17 mouse cellular contexts compared by ENCODE assay signal in genomic region chr17:24860076-24860475, GRCm38 (mm10). TPM values are rescaled to one million over a fixed set of nuclear protein-coding genes. Genes with fewer than 3 reads are reported as not detected.
DNase-seq lines count a peak whose midpoint lies in the region; ATAC-seq and TF ChIP-seq lines count a peak whose summit lies in the region.
"Had no signal": no experiment of that assay in that cellular context is flagged by ENCODE, and none has a peak within 500 bp of the region (broad histone marks: within the 10 kb centered on the region; RNA-seq: fewer than 3 reads in every experiment).

No protein-coding gene starts in this region.

- ATAC-seq in intestine, embryonic 16.5 days: peak; percentile 27; the same call in 1 of the 2 replicates
- ATAC-seq in intestine, postnatal 0 days: no peak
- ATAC-seq in common myeloid progenitor, adult 5-6 weeks (replicated peaks; ENCODE audit: low read depth, poor library complexity, severe bottlenecking): 0 out of 2 replicates have a peak, but pooled peaks have one; percentile 6
- peak; percentile 75 for ATAC-seq in liver, embryonic 16.5 days (ENCODE audit: low read depth)
- ATAC-seq in neural tube, embryonic 15.5 days (ENCODE audit: low FRiP score): no peak
- ATAC-seq: midbrain, embryonic 13.5 days had no signal

- no peak overlapping the region for H3K4me3 ChIP-seq in intestine, embryonic 16.5 days (ENCODE audit: low read length)
- H3K4me3 ChIP-seq in intestine, postnatal 0 days (ENCODE audit: low read depth, low read length): no peak overlapping the region
- H3K4me3 ChIP-seq in liver, embryonic 16.5 days (ENCODE audit: low read depth, low read length): no peak overlapping the region
- H3K4me3 ChIP-seq in neural tube, embryonic 15.5 days (replicated peaks): no peak overlapping the region
- H3K4me3 ChIP-seq: heart, embryonic 13.5 days; hindbrain, embryonic 10.5 days; kidney, embryonic 15.5 days; limb, embryonic 13.5 days; midbrain, embryonic 13.5 days had no signal

- no peak overlapping the region for H3K27ac ChIP-seq in intestine, embryonic 16.5 days (ENCODE audit: low read length)
- no peak overlapping the region for H3K27ac ChIP-seq in intestine, postnatal 0 days (ENCODE audit: low read depth, low read length)
- peak overlapping the region; percentile 90 for H3K27ac ChIP-seq in liver, embryonic 16.5 days (ENCODE audit: low read length)
- no peak overlapping the region for H3K27ac ChIP-seq in neural tube, embryonic 15.5 days (replicated peaks)
- H3K27ac ChIP-seq: heart, embryonic 13.5 days; hindbrain, embryonic 10.5 days; kidney, embryonic 15.5 days; limb, embryonic 13.5 days; midbrain, embryonic 13.5 days had no signal

- H3K4me2 ChIP-seq in intestine, embryonic 16.5 days (ENCODE audit: low read depth, low read length): no peak overlapping the region
- H3K4me2 ChIP-seq in intestine, postnatal 0 days (replicated peaks; ENCODE audit: low read depth): no peak overlapping the region
- H3K4me2 ChIP-seq in liver, embryonic 16.5 days (ENCODE audit: low read depth, low read length): peak overlapping the region; percentile 31
- no peak overlapping the region for H3K4me2 ChIP-seq in neural tube, embryonic 15.5 days
- H3K4me2 ChIP-seq: heart, embryonic 13.5 days; kidney, embryonic 15.5 days; limb, embryonic 13.5 days; midbrain, embryonic 13.5 days had no signal

- TF ChIP-seq CTCF in intestine, postnatal 0 days (IDR thresholded peaks at IDR 0.05; ENCODE audit: low read depth): no peak

- WGBS in intestine, embryonic 16.5 days: 95% methylated on average over 8 of the region's 8 CpGs
- 90% methylated on average over 8 of the region's 8 CpGs for WGBS in intestine, postnatal 0 days
- WGBS in liver, embryonic 16.5 days (ENCODE audit: insufficient replicate concordance): 77% methylated on average over 8 of the region's 8 CpGs
- 92% methylated on average over 8 of the region's 8 CpGs for WGBS in neural tube, embryonic 15.5 days

- no peaks in the 10 kb centered on the region for H3K4me1 ChIP-seq in intestine, embryonic 16.5 days (ENCODE audit: control insufficient read depth, insufficient read depth, low read length)
- H3K4me1 ChIP-seq in intestine, postnatal 0 days (replicated peaks; ENCODE audit: control insufficient read depth, insufficient read depth, low read length): no peaks in the 10 kb centered on the region
- peaks cover 44% of the 10 kb centered on the region for H3K4me1 ChIP-seq in liver, embryonic 16.5 days (ENCODE audit: control insufficient read depth, low read depth, low read length)
- H3K4me1 ChIP-seq in neural tube, embryonic 15.5 days: no peaks in the 10 kb centered on the region
- H3K4me1 ChIP-seq: heart, embryonic 13.5 days; hindbrain, embryonic 10.5 days; kidney, embryonic 15.5 days; limb, embryonic 13.5 days; midbrain, embryonic 13.5 days had no signal

- H3K27me3 ChIP-seq in intestine, embryonic 16.5 days (replicated peaks; ENCODE audit: control insufficient read depth, insufficient read depth, low read length): no peaks in the 10 kb centered on the region
- H3K27me3 ChIP-seq in intestine, postnatal 0 days (replicated peaks; ENCODE audit: control insufficient read depth, insufficient read depth, low read length): no peaks in the 10 kb centered on the region
- H3K27me3 ChIP-seq in liver, embryonic 16.5 days (ENCODE audit: control insufficient read depth, insufficient read depth, low read depth, low read length): no peaks in the 10 kb centered on the region
- no peaks in the 10 kb centered on the region for H3K27me3 ChIP-seq in neural tube, embryonic 15.5 days (replicated peaks)
- H3K27me3 ChIP-seq: heart, embryonic 13.5 days; kidney, embryonic 15.5 days; limb, embryonic 13.5 days; midbrain, embryonic 13.5 days had no signal

- DNase-seq in spleen, postnatal 36 days (ENCODE audit: low spot score in 2 of 2): peak; percentile 51 to 64
- no peak for DNase-seq in embryo, embryonic 10.5 days (ENCODE audit: low spot score)
- no peak for DNase-seq in cerebellum, adult 11-12 months
- DNase-seq: cerebellum, adult 8-10 months; gastrocnemius, postnatal 36 days; thymus, postnatal 4 days had no signal

- no peaks in the 10 kb centered on the region for H3K9me3 ChIP-seq in intestine, embryonic 16.5 days (ENCODE audit: control insufficient read depth, low read length)
- H3K9me3 ChIP-seq in intestine, postnatal 0 days (ENCODE audit: control insufficient read depth): no peaks in the 10 kb centered on the region
- no peaks in the 10 kb centered on the region for H3K9me3 ChIP-seq in liver, embryonic 16.5 days (replicated peaks; ENCODE audit: control insufficient read depth, low read length)
- H3K9me3 ChIP-seq in neural tube, embryonic 15.5 days (replicated peaks): no peaks in the 10 kb centered on the region
- H3K9me3 ChIP-seq: heart, embryonic 13.5 days; hindbrain, embryonic 10.5 days; kidney, embryonic 15.5 days; limb, embryonic 13.5 days; midbrain, embryonic 13.5 days had no signal

- no peak overlapping the region for H3K9ac ChIP-seq in intestine, embryonic 16.5 days (ENCODE audit: low read depth, low read length)
- no peak overlapping the region for H3K9ac ChIP-seq in intestine, postnatal 0 days (ENCODE audit: low read depth, low read length)
- peak overlapping the region; percentile 26 for H3K9ac ChIP-seq in liver, embryonic 16.5 days (ENCODE audit: low read depth, low read length)
- H3K9ac ChIP-seq in neural tube, embryonic 15.5 days (replicated peaks): no peak overlapping the region
- H3K9ac ChIP-seq: heart, embryonic 13.5 days; kidney, embryonic 15.5 days; limb, embryonic 13.5 days; midbrain, embryonic 13.5 days had no signal

- H3K36me3 ChIP-seq in intestine, embryonic 16.5 days (ENCODE audit: control insufficient read depth, insufficient read depth, low read length): 0 out of 2 replicates have a peak, but pooled peaks cover 8% of the 10 kb centered on the region
- peaks cover 91% of the 10 kb centered on the region for H3K36me3 ChIP-seq in intestine, postnatal 0 days (ENCODE audit: control insufficient read depth, insufficient read depth)
- H3K36me3 ChIP-seq in liver, embryonic 16.5 days (ENCODE audit: control insufficient read depth, insufficient read depth): peaks cover 28% of the 10 kb centered on the region
- H3K36me3 ChIP-seq in neural tube, embryonic 15.5 days: peaks cover 83% of the 10 kb centered on the region

RNA-seq across cellular contexts. Expression of gene Igfals, which starts 5.7 kb away (rescaled TPM):
- polyA plus RNA-seq in intestine, embryonic 16.5 days (2015; fragmentation: Nextera tagmentation; extraction: Ambion mirVana): 6.2 and 7.4 TPM in 2 replicates
- polyA plus RNA-seq in intestine, postnatal 0 days (2015; fragmentation: Nextera tagmentation; extraction: Ambion mirVana): 17.2 and 18.3 TPM in 2 replicates
- total RNA-seq in common myeloid progenitor, adult 5-6 weeks (2017): not detected in 2 replicates
- 11.0 and 11.7 TPM in 2 replicates for polyA plus RNA-seq in liver, embryonic 16.5 days (2015; fragmentation: Nextera tagmentation; extraction: Ambion mirVana)
- 0.06 and 0.78 TPM in 2 replicates for polyA plus RNA-seq in neural tube, embryonic 15.5 days (2015; fragmentation: Nextera tagmentation; extraction: Ambion mirVana)
- total RNA-seq: layer of hippocampus, adult 18-20 months had no signal
- polyA plus RNA-seq: midbrain, embryonic 13.5 days had no signal

RNA-seq across cellular contexts. Expression of gene Fahd1, which starts 9.9 kb away (rescaled TPM):
- 115 and 132 TPM in 2 replicates for polyA plus RNA-seq in intestine, embryonic 16.5 days (2015; fragmentation: Nextera tagmentation; extraction: Ambion mirVana)
- 165 and 195 TPM in 2 replicates for polyA plus RNA-seq in intestine, postnatal 0 days (2015; fragmentation: Nextera tagmentation; extraction: Ambion mirVana)
- total RNA-seq in common myeloid progenitor, adult 5-6 weeks (2017): 24.6 and 25.9 TPM in 2 replicates
- polyA plus RNA-seq in liver, embryonic 16.5 days (2015; fragmentation: Nextera tagmentation; extraction: Ambion mirVana): 46.3 and 47.3 TPM in 2 replicates
- 26.0 and 26.4 TPM in 2 replicates for polyA plus RNA-seq in neural tube, embryonic 15.5 days (2015; fragmentation: Nextera tagmentation; extraction: Ambion mirVana)

RNA-seq across cellular contexts. Expression of gene Hagh, which starts 20.1 kb away (rescaled TPM):
- 86.5 and 95.5 TPM in 2 replicates for polyA plus RNA-seq in intestine, embryonic 16.5 days (2015; fragmentation: Nextera tagmentation; extraction: Ambion mirVana)
- 104 and 105 TPM in 2 replicates for polyA plus RNA-seq in intestine, postnatal 0 days (2015; fragmentation: Nextera tagmentation; extraction: Ambion mirVana)
- 21.5 and 26.7 TPM in 2 replicates for total RNA-seq in common myeloid progenitor, adult 5-6 weeks (2017)
- 124 and 125 TPM in 2 replicates for polyA plus RNA-seq in liver, embryonic 16.5 days (2015; fragmentation: Nextera tagmentation; extraction: Ambion mirVana)
- polyA plus RNA-seq in neural tube, embryonic 15.5 days (2015; fragmentation: Nextera tagmentation; extraction: Ambion mirVana): 74.7 and 78.9 TPM in 2 replicates

RNA-seq across cellular contexts. Expression of gene Nubp2, which starts 26.1 kb away (rescaled TPM):
- 58.9 and 61.3 TPM in 2 replicates for polyA plus RNA-seq in intestine, embryonic 16.5 days (2015; fragmentation: Nextera tagmentation; extraction: Ambion mirVana)
- 48.0 and 53.5 TPM in 2 replicates for polyA plus RNA-seq in intestine, postnatal 0 days (2015; fragmentation: Nextera tagmentation; extraction: Ambion mirVana)
- total RNA-seq in common myeloid progenitor, adult 5-6 weeks (2017): 35.6 and 45.6 TPM in 2 replicates
- polyA plus RNA-seq in liver, embryonic 16.5 days (2015; fragmentation: Nextera tagmentation; extraction: Ambion mirVana): 53.2 and 55.5 TPM in 2 replicates
- 63.2 and 68.9 TPM in 2 replicates for polyA plus RNA-seq in neural tube, embryonic 15.5 days (2015; fragmentation: Nextera tagmentation; extraction: Ambion mirVana)

RNA-seq across cellular contexts. Expression of gene Spsb3, which starts 26.4 kb away (rescaled TPM):
- polyA plus RNA-seq in intestine, embryonic 16.5 days (2015; fragmentation: Nextera tagmentation; extraction: Ambion mirVana): 33.9 and 34.4 TPM in 2 replicates
- polyA plus RNA-seq in intestine, postnatal 0 days (2015; fragmentation: Nextera tagmentation; extraction: Ambion mirVana): 42.3 and 43.4 TPM in 2 replicates
- total RNA-seq in common myeloid progenitor, adult 5-6 weeks (2017): 14.8 and 21.5 TPM in 2 replicates
- 38.9 and 40.3 TPM in 2 replicates for polyA plus RNA-seq in liver, embryonic 16.5 days (2015; fragmentation: Nextera tagmentation; extraction: Ambion mirVana)
- 77.6 and 84.2 TPM in 2 replicates for polyA plus RNA-seq in neural tube, embryonic 15.5 days (2015; fragmentation: Nextera tagmentation; extraction: Ambion mirVana)

Comparison
In these comparisons a context has a peak if more than half of its experiments do, and no peak if none do; other contexts are left out.
1. ATAC-seq: peak in intestine, embryonic 16.5 days (single experiment), common myeloid progenitor, adult 5-6 weeks (single experiment) and liver, embryonic 16.5 days (single experiment); none in intestine, postnatal 0 days (single experiment) and neural tube, embryonic 15.5 days (single experiment).
2. DNase-seq: peak in spleen, postnatal 36 days (2 of 2); none in embryo, embryonic 10.5 days (single experiment) and cerebellum, adult 11-12 months (single experiment).